Mouse (Mus musculus) embryonic fibroblast, embryonic 13.5 days (primary cell): Measurements from ENCODE around the gene Arl14.

Experiments
- CTCF ChIP-seq: IDR thresholded peaks from 2 replicates; pipeline ENCODE4 v1.5.1; 2011; ENCODE audit warnings: mild to moderate bottlenecking, control low read depth, low read length, moderate library complexity, borderline replicate concordance; ENCODE audit not compliant: insufficient read depth
- POLR2A ChIP-seq: IDR thresholded peaks from 2 replicates; pipeline ENCODE4 v1.6.1; 2011; ENCODE audit warnings: low read depth, mild to moderate bottlenecking, control low read depth, low read length, moderate library complexity

GRCm38 (mm10) chr3:69235806-69236205 is 13.6 kb downstream of the Arl14 start:
- TF ChIP-seq CTCF (no peak), POLR2A (no peak)
